9 mouse cellular contexts compared by ENCODE assay signal in genomic region chr2:70990196-70990595, GRCm38 (mm10).
DNase-seq lines count a peak whose midpoint lies in the region; ATAC-seq and TF ChIP-seq lines count a peak whose summit lies in the region.
"Had no signal": no experiment of that assay in that cellular context is flagged by ENCODE, and none has a peak within 500 bp of the region (broad histone marks: within the 10 kb centered on the region; RNA-seq: fewer than 3 reads in every experiment).

No protein-coding gene starts in this region.

- no peaks in the 10 kb centered on the region for H3K36me3 ChIP-seq in kidney, postnatal 0 days (ENCODE audit: insufficient read depth, low read length)
- H3K36me3 ChIP-seq in kidney, embryonic 15.5 days = no peaks in the 10 kb centered on the region
- no peaks in the 10 kb centered on the region for H3K36me3 ChIP-seq in heart, embryonic 10.5 days
- no peaks in the 10 kb centered on the region for H3K36me3 ChIP-seq in midbrain, embryonic 10.5 days
- H3K36me3 ChIP-seq in hindbrain, embryonic 14.5 days (replicated peaks; ENCODE audit: control insufficient read depth, insufficient read depth) = no peaks in the 10 kb centered on the region
- H3K36me3 ChIP-seq: liver, embryonic 13.5 days had no signal

- no peak for ATAC-seq in kidney, postnatal 0 days (replicated peaks; ENCODE audit: low FRiP score, low read depth)
- ATAC-seq in kidney, embryonic 15.5 days (replicated peaks; ENCODE audit: low FRiP score) = no peak
- no peak for ATAC-seq in hindbrain, embryonic 14.5 days (ENCODE audit: low FRiP score)

- H3K4me3 ChIP-seq in kidney, postnatal 0 days (replicated peaks; ENCODE audit: low read depth, low read length) = no peak overlapping the region
- no peak overlapping the region for H3K4me3 ChIP-seq in kidney, embryonic 15.5 days (replicated peaks)
- H3K4me3 ChIP-seq in heart, embryonic 10.5 days = no peak overlapping the region
- no peak overlapping the region for H3K4me3 ChIP-seq in midbrain, embryonic 10.5 days
- H3K4me3 ChIP-seq in hindbrain, embryonic 14.5 days (replicated peaks; ENCODE audit: low read length) = no peak overlapping the region
- H3K4me3 ChIP-seq: liver, embryonic 13.5 days had no signal

- peak; percentile 15 for DNase-seq in kidney, postnatal 0 days (ENCODE audit: low spot score)
- DNase-seq in brain, embryonic 14.5 days (ENCODE audit: low read depth) = peak; percentile 23
- DNase-seq in heart, embryonic 10.5 days (ENCODE audit: low spot score) = no peak
- peak; percentile 23 for DNase-seq in lung, postnatal 25 days (ENCODE audit: low spot score)
- no peak for DNase-seq in midbrain, embryonic 10.5 days (ENCODE audit: low spot score)
- DNase-seq in hindbrain, embryonic 14.5 days (ENCODE audit: low spot score) = no peak
- DNase-seq in cerebellum, adult 11 months = no peak
- DNase-seq: liver, embryonic 13.5 days had no signal

- no peaks in the 10 kb centered on the region for H3K4me1 ChIP-seq in kidney, postnatal 0 days (replicated peaks; ENCODE audit: insufficient read depth, low read length)
- 0 out of 2 replicates have a peak, but pooled peaks cover 3% of the 10 kb centered on the region for H3K4me1 ChIP-seq in kidney, embryonic 15.5 days
- H3K4me1 ChIP-seq in heart, embryonic 10.5 days = peaks cover 41% of the 10 kb centered on the region
- H3K4me1 ChIP-seq in midbrain, embryonic 10.5 days = peaks cover 19% of the 10 kb centered on the region
- no peaks in the 10 kb centered on the region; the same call in 1 of the 2 replicates for H3K4me1 ChIP-seq in hindbrain, embryonic 14.5 days (replicated peaks; ENCODE audit: control insufficient read depth, insufficient read depth, low read length)

- no peak overlapping the region for H3K27ac ChIP-seq in kidney, postnatal 0 days
- no peak overlapping the region for H3K27ac ChIP-seq in kidney, embryonic 15.5 days
- peak overlapping the region; percentile 85 for H3K27ac ChIP-seq in heart, embryonic 10.5 days
- no peak overlapping the region; the same call in 1 of the 2 replicates for H3K27ac ChIP-seq in midbrain, embryonic 10.5 days (replicated peaks)
- no peak overlapping the region for H3K27ac ChIP-seq in hindbrain, embryonic 14.5 days
- H3K27ac ChIP-seq: liver, embryonic 13.5 days had no signal

- 58% methylated on average over 4 of the region's 4 CpGs for WGBS in kidney, postnatal 0 days
- 64% methylated on average over 4 of the region's 4 CpGs for WGBS in kidney, embryonic 15.5 days
- 33% methylated on average over 4 of the region's 4 CpGs for WGBS in heart, embryonic 10.5 days
- WGBS in midbrain, embryonic 10.5 days = 81% methylated on average over 4 of the region's 4 CpGs
- 66% methylated on average over 4 of the region's 4 CpGs for WGBS in hindbrain, embryonic 14.5 days

- no peak overlapping the region for H3K9ac ChIP-seq in kidney, postnatal 0 days (ENCODE audit: low read depth, low read length)
- H3K9ac ChIP-seq in kidney, embryonic 15.5 days = no peak overlapping the region
- H3K9ac ChIP-seq in hindbrain, embryonic 14.5 days = no peak overlapping the region
- H3K9ac ChIP-seq: liver, embryonic 13.5 days had no signal

- H3K9me3 ChIP-seq in kidney, postnatal 0 days (replicated peaks; ENCODE audit: low read length) = no peaks in the 10 kb centered on the region
- H3K9me3 ChIP-seq in kidney, embryonic 15.5 days (replicated peaks) = no peaks in the 10 kb centered on the region
- H3K9me3 ChIP-seq in heart, embryonic 10.5 days = no peaks in the 10 kb centered on the region
- no peaks in the 10 kb centered on the region for H3K9me3 ChIP-seq in midbrain, embryonic 10.5 days (replicated peaks)
- no peaks in the 10 kb centered on the region for H3K9me3 ChIP-seq in hindbrain, embryonic 14.5 days (ENCODE audit: control insufficient read depth, low read length)
- H3K9me3 ChIP-seq: liver, embryonic 13.5 days had no signal

- no peak for TF ChIP-seq POLR2A in brain, embryonic 14.5 days (IDR thresholded peaks at IDR 0.05; ENCODE audit: borderline replicate concordance, extremely low read depth, insufficient read depth, insufficient read length, poor library complexity, severe bottlenecking)

- no peaks in the 10 kb centered on the region for H3K27me3 ChIP-seq in kidney, postnatal 0 days (ENCODE audit: insufficient read depth, low read length)
- H3K27me3 ChIP-seq in kidney, embryonic 15.5 days = no peaks in the 10 kb centered on the region
- no peaks in the 10 kb centered on the region for H3K27me3 ChIP-seq in heart, embryonic 10.5 days (ENCODE audit: insufficient read depth, poor library complexity, severe bottlenecking)
- no peaks in the 10 kb centered on the region for H3K27me3 ChIP-seq in midbrain, embryonic 10.5 days (ENCODE audit: low read depth, poor library complexity, severe bottlenecking)
- no peaks in the 10 kb centered on the region for H3K27me3 ChIP-seq in hindbrain, embryonic 14.5 days (ENCODE audit: control insufficient read depth, insufficient read depth, low read length)

- no peak for TF ChIP-seq CTCF in kidney, postnatal 0 days (IDR thresholded peaks at IDR 0.05; ENCODE audit: low read depth)
- TF ChIP-seq CTCF in brain, embryonic 14.5 days (IDR thresholded peaks at IDR 0.05; ENCODE audit: borderline replicate concordance, extremely low read depth, insufficient read depth, insufficient read length) = no peak

- H3K4me2 ChIP-seq in kidney, postnatal 0 days (ENCODE audit: low read length) = no peak overlapping the region
- no peak overlapping the region for H3K4me2 ChIP-seq in kidney, embryonic 15.5 days
- no peak overlapping the region for H3K4me2 ChIP-seq in hindbrain, embryonic 14.5 days (replicated peaks)

Comparison
In these comparisons a context has a peak if more than half of its experiments do, and no peak if none do; other contexts are left out.
1. DNase-seq: peak in kidney, postnatal 0 days (single experiment), brain, embryonic 14.5 days (single experiment) and lung, postnatal 25 days (single experiment); none in heart, embryonic 10.5 days (single experiment), midbrain, embryonic 10.5 days (single experiment), hindbrain, embryonic 14.5 days (single experiment) and cerebellum, adult 11 months (single experiment).